Mouse (Mus musculus) lung, postnatal 0 days (tissue): Measurements from ENCODE around the gene Snx30.

Source experiments
- CTCF ChIP-seq: IDR thresholded peaks from 2 replicates; pipeline ENCODE4 v1.5.1; 2016; ENCODE audit warnings: antibody characterized with exemption, mild to moderate bottlenecking
- EP300 ChIP-seq: IDR thresholded peaks from 2 replicates; pipeline ENCODE4 v1.6.1; 2016; ENCODE audit warnings: antibody characterized with exemption, mild to moderate bottlenecking, control low read depth

DNA sequence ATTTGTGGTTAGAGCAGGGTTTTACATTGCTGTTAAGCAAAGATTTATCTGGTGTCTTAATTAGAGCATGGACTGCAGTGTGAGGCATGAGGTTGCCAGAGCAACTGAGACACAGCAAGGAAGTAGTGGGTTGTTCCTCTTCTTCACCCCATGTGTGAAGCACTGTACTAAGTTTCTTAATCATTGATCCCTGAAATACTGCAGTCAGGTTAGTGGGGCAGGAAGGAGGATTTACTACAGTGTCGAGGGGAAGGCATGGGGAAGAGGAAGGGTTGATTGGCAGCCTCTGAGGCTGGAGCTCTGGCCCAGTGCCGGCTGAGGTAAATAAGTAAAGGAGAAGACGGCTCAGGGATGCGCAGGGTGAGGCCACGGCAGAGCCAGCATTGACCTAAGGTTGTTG is 82.4 kb downstream of the Snx30 start:
- TF ChIP-seq CTCF (no peak), EP300 (no peak)
